Mouse (Mus musculus) urinary bladder, postnatal 4 days (tissue): ENCODE data around the gene Clic5.

Experiments
- DNase-seq, 2 experiments: peaks; one replicate each; pipeline ENCODE4 v3.0.0; 2021 to 2022; ENCODE audit warnings: low spot score in 2 of 2

The Clic5 gene

DNA sequence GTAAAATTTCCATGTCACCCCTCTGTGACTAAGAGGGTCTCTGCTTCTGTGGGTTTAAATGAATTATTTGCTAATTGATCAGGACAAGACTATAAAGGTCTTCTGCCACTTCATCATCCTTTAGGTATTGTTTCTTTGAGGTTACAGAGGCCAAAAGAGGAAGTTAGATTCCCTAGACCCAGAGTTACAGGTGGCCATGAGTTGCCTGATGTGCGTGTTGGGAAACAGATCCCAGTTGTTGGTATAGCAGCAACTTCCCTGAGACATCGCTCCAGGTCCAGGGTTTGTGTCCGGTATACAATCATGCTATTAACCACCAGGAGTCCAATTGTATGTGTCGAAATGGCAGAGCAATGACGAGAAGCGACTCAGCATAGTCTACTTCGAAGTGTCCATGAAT lies 81.7 kb downstream of the Clic5 start:
- DNase-seq: no peak

DNA sequence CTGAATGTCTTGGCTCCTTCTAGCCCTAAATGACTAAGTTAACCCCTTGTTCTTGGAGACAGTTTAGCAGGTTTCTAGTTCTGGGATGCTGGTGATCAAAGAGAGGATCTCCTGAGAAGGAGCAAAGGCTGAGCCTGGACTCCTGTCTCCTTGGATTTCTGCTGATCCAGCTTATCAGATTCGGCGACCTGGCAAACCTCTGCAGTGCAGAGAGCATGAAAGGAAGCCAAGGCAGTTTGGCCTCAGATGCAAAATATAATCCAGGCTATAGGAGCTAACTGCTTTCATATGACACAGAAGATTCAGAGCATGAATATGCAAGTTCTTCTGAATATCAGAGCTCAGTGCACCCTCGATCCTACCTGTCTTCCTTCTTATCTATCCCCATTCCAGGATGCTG lies 83.0 kb downstream of the Clic5 start:
- no peak for DNase-seq

DNA sequence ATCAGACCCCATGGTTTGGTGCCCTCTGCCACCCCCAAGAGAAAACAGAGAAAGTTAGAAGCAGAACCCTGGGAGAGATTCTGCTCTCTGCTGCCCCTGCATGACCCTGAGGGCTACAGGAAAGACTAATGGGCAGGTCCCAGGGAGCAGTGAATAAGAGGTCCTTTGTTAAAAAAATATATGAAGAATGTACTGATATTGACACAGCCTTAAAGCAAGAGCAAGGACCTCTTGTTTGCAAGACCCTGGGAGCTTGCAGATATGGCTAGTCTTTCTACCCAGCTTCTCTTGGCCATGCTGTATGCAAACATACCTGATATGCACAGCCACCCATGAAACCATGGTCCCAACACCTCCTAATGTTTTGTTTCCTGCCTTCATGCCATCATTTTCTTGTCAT lies 86.4 kb downstream of the Clic5 start:
- no peak for DNase-seq

DNA sequence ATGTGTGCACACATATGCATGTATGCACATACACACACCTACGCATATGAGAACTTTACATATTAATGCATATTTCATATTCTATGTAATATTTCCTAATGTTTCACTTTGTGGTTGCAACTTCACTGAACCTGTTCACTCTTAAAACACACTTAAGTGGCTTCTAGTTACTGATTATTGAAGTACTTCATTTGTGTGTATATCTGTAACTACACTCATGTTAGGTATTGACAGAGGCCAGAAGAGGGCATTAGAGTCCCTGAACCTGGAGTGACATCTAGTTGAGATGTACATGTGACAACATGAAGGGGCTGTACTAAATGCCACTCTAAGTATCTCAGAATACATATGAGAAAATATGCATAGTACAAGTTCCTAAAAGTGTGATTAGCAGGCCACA lies 99.9 kb downstream of the Clic5 start:
- DNase-seq: no peak

DNA sequence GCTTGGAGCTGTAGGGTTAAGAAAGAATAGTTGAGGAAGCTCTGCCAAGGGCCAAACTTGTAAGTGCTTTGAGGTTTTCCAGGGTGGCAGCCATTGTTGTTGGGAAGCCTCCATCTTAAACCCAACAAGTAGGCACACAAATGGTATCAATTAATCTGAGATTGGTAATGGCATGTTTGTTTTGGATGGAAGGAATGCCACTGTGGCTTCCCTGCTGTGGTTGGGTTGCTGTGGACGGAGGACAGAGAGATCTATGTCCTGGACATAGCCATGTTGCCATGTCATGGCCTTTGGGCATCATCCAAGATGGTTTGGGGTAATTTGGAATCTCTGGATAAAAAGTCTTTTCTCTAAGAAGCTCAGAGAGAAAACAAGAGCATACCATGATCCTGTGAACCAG lies 108.8 kb downstream of the Clic5 start:
- no peak for DNase-seq

DNA sequence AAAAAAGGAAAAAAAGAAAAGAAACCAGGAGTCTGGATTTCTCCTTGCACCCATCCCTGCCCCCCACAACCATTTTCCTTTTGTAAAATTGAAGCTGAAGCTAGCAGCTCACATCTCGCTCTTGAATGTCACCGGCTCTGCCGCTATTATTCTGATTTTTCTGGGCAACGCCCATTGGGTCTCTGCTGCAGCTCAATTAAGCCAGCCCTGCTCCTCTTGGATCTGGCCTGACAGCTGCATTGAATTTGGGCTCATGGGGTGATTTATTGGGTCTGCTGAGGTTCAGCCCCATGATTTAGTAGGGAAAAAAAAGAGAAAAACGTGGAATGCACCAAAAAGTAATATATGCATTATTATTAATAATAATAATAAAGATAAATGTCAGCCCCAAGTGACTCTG lies 111.9 kb downstream of the Clic5 start:
- no peak for DNase-seq

DNA sequence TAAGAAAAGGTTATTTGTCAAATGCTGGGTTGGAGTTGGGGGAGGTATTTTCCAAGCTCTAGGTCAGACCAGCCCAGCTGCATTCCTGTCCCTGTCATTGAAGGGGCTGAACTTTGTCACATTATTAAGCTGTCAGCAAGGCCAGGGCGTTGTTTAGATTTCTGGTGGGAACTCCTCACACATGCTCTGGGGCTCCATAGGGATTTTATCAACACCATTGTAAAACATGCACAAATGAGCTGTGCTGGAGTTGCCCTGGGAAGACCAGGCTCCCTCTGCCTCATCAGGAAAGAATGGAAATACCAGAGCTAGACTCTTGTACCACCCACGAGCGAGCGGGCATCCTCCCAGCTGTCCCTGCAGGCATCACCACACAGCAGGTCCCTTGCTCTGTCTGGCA lies 112.3 kb downstream of the Clic5 start:
- DNase-seq: no peak

DNA sequence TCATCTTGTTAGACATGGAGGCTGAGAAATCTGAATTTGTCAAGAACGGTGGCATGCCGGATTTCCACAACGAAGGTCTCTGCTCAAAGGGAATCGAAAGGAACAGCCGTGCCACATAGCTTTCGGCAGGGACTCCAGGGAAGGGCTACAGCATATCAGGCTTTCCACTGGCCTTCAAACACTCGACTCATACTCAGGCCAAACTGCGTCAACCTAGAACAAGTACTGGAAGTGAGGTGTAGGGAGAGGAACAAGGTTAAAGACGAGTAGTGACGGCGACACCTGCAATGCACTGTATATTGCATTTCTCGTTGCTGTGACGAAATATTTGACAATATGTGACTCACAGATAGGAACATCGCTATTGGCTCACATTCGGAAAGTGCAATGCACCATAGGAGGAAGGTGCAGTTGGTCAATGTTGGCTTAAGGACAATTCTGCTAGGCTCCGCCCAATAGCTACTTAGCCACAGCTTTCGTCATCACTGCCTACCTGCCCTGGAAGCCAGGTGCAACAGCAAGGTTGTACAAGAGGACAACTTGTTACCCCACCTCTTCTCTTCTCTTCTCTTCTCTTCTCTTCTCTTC lies 112.9 kb downstream of the Clic5 start:
- DNase-seq: no peak

DNA sequence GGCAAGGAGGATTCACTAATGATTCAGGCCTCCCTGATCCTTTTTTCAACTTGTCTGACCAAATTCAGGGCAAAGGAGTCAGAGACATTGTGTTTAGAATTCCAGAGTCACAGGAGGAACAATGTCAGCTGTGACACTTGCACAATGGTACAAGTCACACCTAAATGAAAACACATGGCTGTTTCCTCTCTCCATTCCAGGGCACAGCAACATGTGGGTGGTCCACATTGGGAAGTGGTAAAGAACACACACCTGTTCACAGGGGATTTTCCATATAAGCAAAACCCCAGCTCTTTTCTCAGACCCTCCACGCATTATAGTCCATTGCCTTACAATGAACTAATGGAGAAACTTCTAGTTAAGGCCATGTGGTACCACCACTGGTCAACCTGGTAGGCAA lies 115.7 kb downstream of the Clic5 start:
- no peak for DNase-seq

DNA sequence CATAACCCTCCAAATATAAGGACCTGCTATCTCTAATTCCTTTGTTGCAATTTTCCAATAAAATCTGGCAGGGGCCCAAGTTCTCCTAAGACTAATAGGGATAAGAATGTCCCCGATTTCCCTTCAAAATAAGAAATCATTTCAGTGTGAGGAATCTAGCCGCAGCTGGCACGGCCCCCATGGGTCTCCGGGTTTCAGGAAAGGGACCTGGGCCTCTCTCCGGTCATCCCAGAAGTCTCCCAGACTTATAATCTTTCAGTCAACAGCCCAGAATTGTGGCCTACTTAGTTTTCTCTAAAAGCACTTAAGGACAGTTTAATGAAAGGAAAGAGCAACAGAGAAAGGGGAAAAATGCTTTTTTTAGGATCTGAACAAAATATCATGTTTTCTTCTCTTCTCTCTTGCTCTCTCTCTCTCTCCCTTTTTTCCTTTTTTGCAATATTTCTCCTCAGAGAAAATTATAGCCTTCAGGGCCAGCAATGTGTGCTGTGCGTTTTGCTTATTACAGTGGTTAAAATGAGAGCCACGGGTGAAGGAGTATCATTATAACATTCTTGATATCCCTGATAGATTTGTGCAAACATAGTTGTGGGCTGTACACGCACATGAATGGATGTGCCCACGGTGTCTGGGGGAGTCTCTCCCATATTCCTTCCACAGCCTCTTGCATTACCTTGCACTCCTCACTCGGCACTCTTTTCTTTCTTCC lies 121.7 kb downstream of the Clic5 start:
- DNase-seq: no peak

DNA sequence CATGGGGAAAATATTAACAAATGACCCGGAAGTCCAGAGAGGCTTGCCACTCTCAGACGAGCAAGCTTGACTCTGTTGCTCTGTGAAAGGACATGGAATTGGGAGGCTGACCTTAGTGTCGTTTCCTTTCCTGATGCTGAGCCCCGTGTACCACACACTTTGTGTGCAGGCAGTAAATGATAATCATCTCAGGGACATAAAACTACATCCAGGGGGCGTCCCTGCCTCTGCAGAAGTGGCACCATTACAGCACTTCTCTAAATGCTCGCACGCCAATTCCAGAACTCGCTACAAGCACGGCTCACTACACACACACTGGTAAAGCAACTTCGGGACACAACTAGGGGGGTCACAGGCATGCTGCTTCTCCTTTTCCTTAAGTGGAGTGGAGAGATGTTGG lies 136.9 kb downstream of the Clic5 start:
- no peak for DNase-seq

DNA sequence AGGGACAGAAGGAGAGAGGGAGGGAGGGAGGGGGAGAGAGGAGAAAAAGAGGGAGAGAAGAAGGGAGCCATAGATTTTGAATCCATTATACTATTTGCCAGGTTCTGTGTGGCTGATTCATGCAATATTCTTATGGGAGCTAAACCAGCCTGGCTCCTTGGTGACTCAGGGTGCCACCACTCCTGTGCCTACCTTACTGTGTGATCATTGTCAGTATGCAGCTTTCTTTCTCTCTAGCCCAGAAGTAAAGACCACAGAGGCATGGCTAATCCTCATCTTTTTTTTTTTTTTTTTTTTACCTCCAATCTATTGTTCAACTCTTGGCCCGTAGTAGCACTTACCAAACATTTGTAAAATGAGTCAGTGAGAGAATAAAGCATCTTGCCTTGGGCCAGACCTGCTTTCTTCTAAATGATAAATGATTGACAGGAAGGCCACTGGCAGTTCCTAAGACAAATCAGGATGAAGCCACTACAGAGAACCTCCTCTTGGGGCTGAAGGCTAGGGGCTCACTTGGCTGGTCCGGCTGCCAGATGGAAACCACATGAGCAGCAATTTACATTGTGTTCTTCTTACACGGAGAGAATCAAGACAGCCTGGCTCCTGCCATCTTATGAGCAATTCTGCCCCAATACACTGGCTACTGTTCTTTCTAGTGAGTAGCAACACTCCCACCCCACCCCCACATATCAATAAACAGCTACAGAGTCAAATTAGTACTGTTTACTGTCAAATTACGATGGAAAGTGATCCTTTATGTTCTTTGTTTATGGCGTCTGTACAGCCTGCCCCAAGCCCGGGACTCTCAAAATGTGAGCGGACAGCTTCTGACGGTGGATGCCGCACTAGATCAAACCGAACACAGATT lies 139.1 kb downstream of the Clic5 start:
- DNase-seq: no peak

DNA sequence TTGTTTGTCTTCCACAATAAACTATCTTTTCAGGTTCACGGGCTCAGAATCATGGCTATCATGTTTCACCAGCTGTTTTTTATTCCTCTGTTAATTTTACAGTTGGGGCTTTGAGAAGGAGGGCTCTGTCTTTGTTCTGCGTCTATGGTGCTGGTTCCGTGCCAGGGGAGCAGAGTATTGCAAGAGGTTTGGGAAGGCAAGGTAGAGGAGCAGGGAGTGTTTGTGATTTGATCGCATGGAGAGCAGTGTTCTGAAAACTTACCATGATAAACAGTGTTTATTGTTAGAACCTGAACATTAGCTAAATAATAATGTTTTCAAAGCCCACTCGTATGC lies 139.7 kb downstream of the Clic5 start:
- DNase-seq: no peak
